Mouse (Mus musculus): ENCODE data around the gene Dzank1.

Dzank1 gene

DNA sequence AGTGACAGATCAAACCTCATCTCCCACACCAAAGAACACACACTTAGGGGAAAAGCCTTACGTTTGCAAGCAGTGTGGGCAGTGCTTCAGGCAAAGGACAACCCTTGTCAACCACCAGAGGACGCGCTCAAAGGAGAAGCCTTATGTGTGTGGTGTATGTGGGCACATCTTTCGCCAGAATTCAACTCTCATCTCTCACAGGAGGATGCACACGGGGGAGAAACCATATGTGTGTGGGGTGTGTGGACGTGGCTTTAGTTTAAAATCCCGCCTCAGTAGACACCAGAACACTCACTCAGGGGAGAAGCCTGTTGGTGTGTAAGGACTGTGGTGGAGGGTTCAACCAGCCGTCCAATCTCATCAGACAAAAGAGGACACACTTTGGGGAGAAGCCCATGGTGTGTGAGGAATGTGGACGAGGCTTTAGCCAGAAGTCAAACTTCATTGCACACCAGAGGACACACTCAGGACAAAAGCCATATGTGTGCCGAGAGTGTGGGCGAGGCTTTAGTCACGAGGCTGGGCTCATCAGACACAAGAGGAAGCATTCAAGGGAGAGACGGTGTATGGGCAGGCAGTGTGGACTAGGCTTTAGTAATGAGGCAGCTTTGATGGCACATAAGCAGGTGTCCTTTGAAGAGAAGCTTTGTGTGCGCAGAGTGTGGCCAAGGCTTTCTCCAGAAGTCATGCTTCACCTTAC lies 61.2 kb downstream of the Dzank1 start:
- no peak for DNase-seq

DNA sequence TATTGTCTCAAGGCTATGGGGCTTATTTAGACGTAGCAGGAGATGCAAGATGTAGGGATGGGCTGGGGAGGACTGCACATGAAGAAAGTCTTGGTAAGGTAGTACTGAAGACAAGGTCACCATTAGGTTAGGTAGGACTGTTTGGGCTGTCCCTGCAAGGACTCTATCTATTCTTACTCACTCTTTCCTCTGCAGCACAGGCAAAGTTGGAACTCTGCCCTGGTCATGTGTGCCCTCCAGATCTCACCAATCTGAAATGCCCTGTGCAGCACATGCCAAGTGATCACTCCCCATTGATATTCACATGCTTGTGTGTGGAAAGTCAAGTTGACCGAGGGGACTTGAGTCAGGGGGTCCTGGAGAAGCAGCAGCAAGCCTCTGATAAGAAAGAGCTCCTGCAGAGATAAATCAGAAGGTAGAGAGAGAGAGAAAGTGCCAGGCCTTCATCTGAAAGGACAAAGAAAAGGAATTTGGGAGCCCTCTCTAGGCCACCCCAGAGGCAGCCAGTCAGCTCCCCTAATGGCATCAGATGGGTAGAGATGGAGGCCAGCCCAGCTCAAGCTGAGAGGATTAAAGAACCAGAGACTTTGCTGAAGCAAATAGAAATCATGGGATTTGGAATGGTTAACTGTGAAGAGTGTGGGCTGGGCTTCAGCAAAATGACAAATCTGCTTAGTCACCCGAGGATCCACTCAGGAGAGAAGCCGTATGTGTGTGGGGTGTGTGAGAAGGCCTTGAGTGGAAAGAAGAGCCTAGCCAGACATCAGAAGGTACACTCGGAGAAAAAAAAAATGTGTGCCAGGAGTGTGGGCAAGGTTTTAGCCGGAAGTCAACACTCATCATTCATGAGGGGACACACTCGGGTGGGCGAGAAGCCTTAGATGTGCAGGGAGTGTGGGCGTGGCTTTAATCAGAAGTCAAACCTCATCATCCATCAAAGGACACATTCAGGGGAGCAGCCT lies 62.1 kb downstream of the Dzank1 start:
- peak; percentile 52 to 54 for DNase-seq

DNA sequence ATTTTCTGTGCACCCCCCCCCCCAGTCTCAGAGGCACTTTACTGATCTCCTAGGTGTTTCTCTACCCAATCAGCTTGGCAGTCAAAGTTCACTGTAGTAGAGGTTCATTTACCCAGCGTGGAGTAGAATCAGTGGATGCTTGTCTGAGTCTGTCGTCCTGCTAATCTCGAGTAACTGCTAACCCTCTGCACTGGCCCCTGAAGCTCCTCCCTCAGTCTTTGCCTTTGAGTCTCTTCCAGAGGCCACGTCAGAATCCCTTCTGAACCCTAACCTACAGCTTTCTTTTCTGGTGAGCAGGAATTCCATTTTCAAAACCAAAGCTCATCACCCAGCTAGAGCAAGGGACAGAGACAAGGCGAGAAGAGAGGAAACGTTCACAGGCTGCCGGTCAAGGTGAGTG lies 63.0 kb downstream of the Dzank1 start:
- DNase-seq: no peak

DNA sequence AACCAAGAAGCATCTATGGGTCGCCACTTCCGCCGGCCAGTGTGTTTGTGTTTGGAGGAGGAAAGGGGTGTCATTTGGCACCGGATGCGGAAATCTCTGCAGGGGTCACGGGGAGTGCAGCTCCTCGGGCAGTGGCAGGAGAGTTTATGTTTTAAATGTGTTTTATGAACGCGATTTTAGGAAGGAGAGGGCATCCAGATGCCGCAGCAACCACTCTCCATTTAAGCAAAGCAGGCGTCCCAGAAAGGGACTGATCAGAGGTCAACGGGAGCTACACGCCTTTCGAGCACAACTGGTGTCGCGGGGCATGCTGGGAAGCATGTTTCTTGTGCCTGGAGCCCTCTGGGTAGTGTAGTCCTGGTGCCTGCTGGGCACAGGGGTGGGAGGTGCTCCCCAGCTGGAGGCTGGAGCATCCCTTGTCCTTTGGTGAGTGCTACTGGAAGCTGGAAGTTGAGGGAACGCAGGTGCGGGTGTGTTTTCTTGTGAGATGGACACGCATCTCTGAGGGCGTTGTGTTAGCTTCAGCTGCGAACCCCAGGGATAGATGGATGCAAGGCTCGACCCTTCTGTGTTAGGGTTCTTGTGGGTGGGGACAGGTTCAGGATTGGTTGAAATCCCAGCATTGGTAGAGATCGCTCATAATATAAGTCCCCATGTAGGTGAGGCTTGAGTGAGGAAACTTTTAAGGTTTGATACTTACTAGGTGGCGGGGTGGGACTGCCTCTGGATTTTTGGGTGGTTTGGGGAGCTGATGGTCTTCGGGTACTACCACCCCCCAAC lies 68.0 kb downstream of the Dzank1 start:
- DNase-seq: peak; percentile 91

DNA sequence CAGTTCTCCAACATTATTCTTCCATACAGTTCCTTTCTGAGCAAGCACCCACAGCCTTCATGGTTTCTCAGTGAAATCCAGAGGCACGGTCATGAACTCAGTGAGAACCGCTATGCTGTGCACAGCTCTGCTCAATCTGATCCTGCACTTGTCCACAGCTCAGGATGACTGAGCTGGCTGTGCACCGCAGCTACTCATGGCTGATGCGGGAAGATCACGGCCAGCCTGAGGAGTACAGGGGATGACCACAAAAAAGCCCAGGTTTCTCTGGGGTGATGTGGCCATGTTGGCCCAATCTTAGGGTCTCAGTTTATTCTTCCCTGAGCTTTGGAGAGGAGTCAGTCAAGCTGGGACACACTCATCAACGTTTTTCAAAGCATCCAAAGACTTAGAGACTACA lies 68.9 kb downstream of the Dzank1 start:
- DNase-seq: peak in 1 of 2 experiments; percentile 10

DNA sequence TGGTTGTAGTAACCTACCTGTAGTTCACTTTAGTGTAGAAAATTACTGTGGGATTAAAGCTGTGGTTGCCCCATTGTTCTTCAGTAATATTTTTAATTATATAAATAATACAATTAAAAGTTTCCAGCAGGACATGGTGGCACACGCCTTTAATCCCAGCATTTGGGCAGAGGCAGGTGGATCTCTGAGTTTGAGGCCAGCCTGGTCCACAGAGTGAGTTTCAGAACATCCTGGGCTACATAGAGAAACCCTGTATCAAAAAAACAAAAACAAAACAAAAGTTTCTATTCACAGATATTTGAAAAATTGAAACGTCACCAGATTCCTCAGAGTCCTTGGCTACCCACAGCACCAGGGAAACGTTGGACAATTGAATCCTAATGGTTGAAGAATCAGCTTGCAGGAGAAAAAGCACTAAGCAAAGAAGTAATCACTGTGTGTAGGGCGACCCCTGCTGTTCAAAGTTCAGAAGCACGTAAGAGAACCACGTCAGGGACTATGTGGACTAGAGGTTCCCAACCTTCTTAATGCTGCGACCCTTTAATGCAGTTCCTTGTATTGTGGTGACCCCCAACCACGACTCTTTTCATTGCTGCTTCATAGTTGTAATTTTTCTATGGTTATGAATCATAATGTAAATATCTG lies 74.7 kb downstream of the Dzank1 start:
- peak; percentile 86 to 88 for DNase-seq

DNA sequence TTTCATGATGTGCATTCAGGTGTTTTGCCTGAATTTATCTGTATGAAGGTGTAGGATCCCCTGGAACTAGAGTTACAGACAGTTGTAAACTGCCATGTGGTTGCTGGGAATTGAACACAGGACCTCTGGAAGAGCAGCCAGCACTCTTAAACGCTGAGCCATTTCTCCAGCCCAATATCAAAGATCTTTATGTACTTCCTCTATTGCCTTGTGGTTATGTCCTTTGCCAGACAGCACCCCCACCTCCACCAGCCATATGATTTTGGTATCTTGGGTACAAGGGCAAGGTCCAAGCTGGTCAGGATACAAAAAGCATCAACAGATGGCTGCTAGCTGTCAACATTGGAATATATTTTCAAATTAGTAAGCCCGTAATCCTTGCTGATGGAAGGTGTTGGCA lies 76.8 kb downstream of the Dzank1 start:
- no peak for DNase-seq

DNA sequence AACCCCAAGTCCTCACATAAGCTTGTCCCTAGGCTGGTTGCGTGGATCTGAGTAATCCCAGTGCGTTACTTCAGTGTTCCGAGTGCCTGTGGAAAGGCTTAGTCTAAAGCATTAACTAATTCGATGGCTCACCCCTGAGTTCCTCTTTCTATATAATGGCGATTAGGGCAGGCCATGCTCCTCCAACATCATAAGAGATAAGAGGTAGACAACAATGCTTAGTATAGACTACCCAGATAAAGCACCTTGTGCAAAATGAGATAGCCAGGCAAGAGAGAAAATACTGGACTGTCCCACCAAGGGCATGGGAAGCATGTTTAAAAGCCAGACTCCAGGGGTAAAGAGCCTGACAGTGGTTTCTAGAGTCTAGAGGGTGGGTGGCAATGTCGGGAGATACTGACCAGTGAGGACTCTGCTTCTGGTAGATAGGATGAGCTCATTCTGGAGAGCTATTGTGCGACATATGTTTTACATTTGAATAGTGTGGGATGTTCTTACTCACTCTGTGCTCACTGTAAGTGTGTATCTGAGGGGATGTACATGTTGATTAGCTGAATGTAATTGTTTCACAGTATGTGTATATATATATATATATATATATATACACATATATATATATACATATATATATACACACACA lies 80.7 kb downstream of the Dzank1 start:
- DNase-seq: no peak

DNA sequence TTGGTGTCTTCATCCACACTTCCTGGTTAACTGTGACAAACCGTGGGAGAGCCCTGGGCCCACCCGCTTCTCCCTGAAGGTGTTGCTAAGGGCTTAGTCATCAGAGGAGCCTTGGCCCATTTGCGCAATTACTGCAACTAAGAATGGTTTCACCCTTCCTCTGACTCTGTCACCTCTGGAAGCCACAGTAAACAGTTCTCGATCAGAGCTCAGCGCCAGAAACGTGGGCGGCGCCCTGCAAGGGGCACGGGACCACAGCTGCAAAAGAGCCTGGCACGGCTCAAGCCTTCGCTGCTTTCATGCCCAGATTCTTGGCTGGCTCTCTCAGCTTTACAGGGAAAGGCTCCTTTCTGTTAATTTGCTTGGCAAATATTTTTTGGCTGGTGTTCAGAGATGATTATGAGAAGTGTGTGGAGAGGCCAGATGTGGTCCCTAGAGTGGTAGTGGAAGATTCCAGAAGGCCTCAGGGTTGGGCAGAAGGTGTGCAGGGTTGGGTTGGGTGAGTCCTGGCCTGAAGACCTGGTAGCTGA lies 85.8 kb downstream of the Dzank1 start:
- DNase-seq: peak; percentile 9 to 28

DNA sequence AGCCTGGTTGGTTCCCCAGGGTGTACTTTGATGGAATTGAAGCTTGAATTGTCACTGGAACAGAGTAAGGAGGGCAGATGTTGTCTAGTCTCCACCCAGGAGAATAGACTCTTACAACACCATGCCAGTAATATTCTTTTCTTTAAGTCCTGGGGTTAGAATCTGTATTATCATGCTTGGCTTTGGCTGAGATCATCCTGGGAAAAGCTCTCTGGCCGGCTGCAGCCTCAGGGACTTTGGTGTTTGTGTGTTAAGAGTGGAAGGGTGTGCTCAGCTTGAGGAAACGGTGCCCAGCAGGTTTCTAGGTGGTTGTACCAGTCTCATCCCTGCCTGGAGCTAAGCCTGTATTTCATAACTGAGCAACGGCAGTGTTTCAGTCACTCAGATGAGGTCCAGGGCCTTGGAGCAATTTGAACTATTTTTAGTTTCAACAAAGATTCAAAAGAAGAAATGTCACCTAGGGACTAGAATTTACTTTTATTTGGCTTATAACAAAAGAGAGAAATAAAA lies 88.0 kb downstream of the Dzank1 start:
- no peak for DNase-seq

DNA sequence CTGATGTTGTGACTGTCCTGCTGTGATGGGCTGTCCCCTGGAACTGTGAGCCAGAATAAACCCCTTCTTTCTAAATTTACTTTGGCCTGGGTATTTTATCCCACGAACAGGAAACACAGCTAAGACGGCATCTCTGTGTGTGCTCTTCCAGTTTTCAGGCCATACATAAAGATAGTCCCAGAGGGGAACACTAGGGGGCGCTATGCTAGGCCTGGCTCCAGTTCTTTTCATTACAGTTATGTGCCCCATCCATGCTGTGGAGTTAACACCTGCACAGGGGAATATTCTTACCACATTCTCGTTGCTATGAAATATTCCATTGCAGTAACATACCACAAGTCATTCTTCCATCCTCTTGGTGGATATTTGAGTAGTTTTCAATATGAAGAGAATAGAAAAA lies 88.8 kb downstream of the Dzank1 start:
- DNase-seq: no peak

DNA sequence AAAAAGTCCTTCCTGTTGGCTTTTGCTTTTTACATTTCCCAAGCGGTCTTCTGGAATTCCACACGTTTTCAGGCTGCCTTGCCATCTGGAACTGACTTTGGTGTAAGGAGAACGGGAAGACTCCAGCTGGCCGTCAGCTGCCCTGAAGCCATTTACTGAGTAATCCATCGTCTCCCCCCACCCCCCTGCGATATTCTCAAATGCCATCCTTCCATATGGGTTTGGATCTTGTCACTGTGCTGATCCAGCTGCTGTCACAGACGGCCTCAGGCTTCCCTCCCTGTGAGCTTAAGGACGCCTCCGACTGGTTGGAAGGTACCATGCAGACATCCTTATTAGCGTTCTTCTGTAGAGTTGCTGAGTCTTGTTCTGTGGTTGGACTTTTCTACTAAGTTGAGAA lies 91.5 kb downstream of the Dzank1 start:
- DNase-seq: no peak

DNA sequence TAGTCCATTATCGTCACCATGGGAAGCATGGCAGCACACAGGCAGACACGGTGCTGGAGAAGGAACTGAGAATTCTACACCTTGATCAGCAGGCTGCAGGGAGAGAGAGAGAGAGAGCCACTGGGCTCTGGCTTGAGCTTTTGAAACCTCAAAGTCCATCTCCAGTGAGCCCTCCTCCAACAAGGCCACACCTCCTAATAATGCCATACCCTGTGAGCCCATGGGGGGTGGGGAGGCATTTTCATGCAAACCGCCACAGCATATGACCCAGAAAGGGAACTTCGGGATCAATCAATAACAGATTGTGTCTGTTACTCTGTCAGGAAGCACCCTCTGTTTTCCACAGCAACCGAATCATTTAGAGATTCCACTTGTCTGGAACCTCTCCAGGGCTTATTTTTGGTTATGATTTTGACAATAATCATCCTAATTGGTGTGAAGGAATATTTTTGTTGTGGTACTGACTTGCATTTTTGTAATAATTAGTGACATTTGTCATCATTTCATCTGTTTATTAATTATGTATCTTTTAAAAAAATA lies 95.9 kb downstream of the Dzank1 start:
- DNase-seq: no peak

DNA sequence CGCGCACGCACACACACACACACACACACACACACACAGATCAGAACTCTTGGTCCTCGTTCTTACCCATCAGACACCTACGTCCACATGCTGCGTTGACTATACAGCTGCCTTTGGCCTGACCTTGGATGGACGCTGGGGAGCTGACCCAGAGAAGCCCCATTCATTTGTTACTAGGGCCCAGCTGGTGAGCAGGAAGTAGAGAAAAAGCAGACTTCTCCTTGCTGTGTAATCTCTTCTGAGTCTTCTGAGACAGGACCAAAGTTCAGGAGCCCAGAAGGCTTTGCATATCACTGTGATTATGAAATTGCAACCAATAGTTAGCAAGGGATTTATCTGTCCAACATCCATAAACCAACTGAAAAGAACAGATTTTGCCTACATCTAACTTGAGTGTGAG lies 98.0 kb downstream of the Dzank1 start:
- DNase-seq: no peak

DNA sequence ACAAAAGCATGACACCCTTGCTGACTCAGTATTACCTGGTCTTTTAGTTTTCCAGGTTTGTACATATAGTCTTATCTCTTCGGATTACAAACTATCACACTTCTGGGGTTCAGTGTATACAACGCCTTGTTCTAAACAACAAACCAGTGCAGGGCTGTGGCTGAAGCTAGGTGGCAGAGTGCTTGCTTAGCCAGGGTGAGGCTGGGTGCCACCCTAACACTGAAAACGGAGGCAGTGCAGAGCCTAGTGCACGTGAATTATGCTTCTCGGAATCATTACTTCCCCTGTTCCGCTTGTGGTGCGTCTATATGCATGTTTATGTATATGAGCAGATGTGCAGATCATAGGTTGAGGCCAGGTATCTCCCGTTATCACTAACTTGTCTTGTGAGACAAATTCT lies 98.6 kb downstream of the Dzank1 start:
- no peak for DNase-seq

DNA sequence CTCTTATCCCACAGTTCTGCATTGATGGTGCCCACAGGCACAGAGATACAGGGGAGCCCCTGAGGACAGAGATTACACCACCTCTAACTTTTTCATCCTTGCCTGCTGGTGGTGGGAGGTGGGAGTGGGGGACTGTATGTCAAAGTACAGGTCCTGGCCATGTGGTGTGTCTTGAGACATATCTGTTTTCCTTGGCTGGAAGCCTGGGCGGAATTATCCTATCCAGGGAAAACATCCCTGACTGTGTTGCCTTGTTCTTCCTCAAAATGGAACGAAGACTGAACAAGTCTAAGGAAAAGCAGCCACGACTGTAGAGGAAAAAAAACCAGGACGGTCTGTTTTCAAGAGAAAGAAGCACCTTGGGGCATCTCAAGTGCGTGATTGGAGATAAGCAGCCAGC lies 99.4 kb downstream of the Dzank1 start:
- no peak for DNase-seq

DNA sequence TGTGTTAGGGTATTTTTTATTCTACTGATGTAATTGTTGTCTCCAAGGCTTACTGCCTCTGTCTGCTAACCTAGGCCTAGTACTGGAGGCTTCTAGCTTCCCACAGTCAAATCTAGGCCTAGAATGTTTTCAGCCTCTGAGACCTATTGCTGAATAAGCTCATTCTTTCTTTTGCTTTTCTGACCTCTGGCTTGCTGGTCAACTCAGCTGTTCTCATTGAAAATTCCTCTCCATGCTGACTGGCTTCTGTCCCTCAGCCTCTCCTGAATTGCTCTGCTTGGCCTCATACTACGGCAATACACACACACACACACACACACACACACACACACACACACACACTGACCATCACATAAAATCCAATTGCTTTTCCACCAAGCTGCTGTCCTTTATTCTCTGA lies 101.5 kb downstream of the Dzank1 start:
- no peak for DNase-seq

DNA sequence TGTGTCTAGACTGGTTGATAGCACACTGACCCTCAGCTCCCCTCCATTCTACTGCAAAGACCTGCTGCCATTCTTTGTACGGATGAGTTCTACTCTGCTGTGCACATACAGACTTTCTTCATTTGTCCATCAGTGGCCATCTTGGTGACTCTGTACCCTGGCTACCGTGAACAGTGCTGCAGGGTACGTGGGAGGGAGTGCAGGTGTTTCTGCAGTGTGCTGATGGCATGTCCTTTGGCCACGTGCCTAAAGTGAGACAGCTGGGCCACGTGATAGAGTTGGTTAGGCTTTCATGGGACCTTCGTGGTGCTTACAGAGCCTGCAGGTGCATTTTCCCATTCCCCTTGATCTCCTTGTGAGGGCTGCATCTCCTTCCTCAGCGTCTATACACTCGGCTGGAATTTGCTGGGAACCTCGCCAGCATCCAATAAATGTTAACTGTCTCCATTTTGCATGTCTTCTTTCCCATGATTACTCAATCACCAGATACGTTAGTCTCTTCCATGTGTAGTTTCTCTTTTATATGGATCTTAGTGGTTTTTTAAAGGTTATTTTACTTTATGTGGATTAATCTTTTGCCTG lies 105.0 kb downstream of the Dzank1 start:
- no peak for DNase-seq

Measured in cerebellum, postnatal 14 days (tissue).